Mouse (Mus musculus) 3T3-L1 (cell line): Measurements from ENCODE around the gene Gm20388.
A peak's percentile ranks its signal among the peaks of the same experiment; 100 is the strongest.

Source experiments
- DNase-seq: peaks from one replicate; pipeline ENCODE4 v3.0.0-alpha.2; 2015; ENCODE audit warnings: low read depth, low spot score

Gene Gm20388

DNA sequence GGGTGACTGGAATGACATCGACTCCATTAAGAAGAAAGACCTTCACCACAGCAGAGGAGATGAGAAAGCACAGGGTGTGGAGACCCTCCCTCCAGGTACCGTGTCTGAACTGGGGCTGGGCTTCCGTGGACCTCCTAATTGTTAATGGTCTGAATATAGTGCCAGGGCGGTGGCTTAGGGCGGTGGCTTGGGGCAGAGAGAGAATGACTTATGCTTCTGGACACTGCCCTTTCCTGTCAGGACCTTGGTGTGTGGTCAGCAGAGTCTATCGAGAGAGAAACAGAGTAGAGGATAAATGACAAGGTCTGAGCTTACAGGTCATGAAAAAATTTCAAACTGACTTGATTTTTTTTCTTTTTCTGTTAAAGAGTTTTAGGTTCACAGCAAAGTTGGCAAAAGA, 4384.7 kb downstream of the Gm20388 start:
- DNase-seq: peak; percentile 27

- peak; percentile 83 for DNase-seq
Observed at GRCm38 (mm10) chr8:124301512-124301911, 4390.9 kb downstream of the Gm20388 start.

- DNase-seq: no peak
Observed at GRCm38 (mm10) chr8:124301935-124302555, 4391.4 kb downstream of the Gm20388 start.

DNA sequence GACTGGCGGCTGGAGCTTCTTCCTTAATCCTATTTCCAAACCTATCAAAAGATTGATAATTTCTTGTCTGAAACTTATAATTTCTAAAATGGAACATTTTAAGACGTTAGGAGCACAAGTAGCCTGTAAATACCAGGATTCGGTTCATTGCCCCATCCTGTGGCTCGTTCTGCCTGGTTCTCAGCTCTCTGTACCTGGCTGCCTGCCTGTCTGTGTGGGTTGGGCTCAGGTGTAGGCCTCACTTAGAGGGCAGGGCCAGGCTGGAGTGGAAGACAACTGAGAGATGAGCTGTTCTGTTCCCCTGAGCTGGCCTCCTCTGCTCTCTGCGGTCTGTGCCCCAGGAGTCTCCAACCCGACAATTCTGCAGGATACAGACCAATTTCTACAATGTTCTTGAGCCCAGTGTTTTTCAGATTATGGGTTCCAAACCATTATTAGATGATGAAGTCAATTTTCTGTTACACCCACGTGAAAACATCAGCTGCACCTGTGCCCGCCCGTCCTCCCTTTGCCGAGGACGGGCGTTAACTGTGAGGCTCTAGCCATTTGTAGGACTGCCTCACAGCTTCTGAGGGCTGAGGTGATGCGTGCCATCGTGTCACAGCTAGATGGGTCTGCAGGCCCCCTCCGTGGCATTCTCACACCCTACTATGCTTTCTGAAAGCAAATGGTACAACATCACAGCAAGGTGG, 4392.7 kb downstream of the Gm20388 start:
- no peak for DNase-seq

DNA sequence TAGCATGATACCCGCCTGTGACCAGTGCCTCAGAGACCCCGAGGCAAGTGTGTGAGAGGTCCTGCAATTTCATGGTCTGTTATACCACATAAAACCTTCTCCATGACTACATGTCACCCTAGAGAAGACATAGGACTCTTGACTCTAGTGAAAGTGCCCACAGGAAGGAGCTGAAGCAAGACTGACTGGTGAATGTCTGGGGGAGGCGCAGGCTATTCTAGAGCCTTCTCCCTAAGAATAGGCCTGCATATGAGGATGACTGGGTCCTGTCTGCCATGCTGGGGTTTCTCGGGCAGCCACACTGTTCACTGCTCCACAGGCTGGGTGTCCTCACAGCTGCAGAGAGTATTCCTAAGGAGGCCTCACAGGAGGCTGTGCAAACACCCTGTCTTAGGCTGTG, 4393.5 kb downstream of the Gm20388 start:
- DNase-seq: no peak

GRCm38 (mm10) chr8:124306574-124306973, 4395.9 kb downstream of the Gm20388 start:
- no peak for DNase-seq

DNA sequence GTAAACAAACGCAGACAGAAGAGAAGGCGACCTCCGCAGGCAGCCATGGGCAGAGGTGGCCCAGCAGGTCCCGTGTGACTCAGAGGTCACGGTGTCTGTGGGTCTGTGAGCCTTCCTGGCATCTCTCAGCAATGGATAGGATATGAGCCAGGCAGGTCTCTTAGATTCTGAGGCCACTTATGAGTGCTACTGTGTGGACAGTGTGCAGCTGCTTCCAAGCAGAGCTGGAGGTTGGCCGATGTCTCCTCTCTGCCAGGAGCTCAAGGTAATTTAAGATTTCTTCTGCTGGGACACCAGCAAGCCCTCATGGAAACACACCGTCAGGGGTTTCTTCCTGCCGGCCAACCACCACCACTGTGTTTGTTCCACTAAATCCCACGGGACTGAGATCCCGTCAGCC, 4397.1 kb downstream of the Gm20388 start:
- DNase-seq: no peak

- DNase-seq: no peak
Observed at GRCm38 (mm10) chr8:124310509-124310908, 4399.9 kb downstream of the Gm20388 start.

DNA sequence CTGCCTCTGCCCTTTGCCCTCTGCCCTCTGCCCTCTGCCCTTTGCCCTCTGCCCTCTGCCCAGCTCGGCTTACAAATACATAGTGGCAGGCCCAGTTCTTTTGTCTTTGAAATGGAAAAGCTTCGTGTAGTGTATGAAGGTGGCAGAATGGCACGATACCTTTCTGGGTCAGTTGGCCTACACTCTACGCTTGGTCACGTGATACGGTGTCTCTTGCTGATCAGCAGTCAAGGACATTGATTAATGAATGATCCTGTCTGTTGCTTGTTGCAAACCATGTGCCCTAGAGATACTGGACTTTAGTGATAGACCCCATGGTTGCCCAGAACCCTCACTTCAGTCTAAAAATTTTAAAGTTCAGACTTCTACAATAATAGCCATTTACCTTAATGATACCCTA, 4400.5 kb downstream of the Gm20388 start:
- no peak for DNase-seq

DNA sequence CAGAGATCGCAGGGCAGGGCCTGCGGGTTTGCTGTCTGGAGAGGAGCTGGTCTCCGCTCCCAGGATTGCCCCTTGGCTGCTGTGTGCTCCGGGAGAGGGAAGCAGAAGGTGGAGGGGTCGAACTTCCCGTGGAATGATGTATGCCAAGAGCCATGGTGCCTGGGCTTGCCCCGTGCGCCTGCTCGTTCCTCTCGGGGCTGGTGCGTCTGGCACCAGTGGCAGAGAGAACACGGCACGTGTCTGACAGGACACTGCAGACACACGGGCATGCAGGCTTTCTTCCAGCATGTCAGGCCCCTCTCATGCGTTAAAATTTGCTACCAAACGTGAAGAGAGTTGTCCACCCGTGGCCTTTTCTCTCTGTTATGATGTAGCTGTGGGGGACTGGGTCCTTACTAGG, 4401.1 kb downstream of the Gm20388 start:
- no peak for DNase-seq

- no peak for DNase-seq
Observed at GRCm38 (mm10) chr8:124312228-124312627, 4401.6 kb downstream of the Gm20388 start.

DNA sequence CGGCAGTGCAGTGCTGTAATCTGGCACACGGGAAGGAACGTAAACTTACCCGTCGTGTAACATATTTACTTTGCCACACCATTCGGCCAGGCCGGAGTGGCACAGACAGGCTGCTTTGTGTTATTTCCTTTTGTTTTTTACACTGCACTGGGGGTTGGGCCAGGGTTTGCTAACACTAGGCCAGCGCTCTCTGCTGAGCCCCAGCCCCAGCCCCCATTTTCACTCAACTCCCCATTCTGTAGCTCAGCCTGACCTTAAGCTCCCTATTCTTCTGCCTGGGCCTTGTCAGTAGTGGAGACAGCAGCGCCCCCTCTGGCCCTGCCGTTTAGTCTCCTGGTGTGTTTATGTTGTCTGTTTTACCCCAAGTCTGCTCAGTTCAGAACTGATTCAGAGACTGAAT, 4404.2 kb downstream of the Gm20388 start:
- DNase-seq: no peak

DNA sequence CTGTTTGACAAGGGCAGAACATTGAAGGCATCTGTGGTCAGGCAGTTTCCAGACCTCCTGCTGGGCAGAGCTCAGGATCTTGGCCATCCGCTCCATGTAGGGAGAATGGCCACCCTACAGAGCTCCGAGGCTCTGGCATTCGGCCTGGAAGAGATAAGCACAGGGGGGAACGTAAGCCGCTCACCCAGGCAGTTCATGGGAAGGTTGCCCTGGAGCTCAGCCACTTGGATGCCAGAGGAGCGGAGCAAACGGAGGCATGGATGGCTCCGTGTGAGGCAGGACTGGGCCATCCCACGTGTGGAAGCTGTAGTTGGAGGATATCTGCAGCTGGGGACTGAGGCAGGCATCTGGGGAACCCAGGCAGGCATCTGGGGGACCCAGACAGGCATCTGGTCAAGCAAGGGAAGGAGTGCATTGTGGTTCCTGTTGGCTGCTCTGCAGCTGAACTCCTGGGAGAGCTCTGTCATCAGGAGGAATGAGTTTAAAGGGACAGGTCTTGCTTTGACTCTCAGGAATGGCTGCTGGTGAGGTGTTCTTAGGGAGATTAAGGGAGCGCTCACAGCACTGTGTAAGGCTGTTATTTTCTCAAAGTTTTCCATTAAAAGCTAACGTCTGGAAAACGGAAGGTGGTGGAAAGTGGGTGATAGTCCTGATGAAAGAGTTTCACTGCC, 4406.0 kb downstream of the Gm20388 start:
- DNase-seq: peak; percentile 53

DNA sequence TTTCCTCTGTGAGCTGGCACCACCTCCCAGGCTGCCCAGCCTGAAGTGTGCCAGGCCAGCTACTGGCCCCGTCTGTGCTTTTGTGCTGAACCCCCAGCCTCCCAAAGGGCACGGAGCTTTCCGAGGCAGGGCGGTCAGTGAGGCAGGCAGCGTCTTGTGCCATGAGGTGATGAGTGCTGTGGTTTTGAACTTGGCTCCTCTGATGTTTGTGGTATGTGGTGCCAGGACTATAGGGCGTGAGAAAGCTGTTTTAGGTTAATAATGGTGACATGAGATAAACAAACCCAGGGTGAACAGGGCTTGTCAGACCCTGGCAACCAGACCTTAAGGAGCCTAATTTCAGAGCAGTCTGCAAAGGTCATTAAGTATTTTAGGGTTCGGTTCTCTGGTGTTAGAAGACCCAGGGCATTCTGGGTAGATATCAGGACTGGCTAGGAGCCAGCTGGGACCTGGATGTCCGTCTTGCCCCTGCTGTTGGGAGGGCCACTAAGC, 4406.6 kb downstream of the Gm20388 start:
- DNase-seq: peak; percentile 68

DNA sequence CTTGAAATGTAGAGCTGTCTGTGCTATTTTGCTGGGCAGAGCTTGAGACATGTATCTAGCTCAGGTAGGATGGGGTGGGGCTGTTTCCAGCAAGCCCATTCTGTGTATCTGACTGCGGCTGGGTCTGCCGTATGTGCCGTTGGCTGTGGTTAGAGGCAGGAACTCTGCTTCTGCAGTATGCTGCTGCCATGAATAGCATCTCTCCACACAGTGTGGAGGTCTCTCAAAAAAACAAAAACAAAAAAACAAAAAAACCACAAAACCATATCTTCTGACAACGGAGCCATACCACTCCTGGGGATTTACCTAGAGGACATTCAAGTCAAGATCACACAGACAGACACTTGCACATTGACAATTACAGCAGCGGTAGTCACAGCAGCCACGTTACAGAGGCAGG, 4407.2 kb downstream of the Gm20388 start:
- no peak for DNase-seq

DNA sequence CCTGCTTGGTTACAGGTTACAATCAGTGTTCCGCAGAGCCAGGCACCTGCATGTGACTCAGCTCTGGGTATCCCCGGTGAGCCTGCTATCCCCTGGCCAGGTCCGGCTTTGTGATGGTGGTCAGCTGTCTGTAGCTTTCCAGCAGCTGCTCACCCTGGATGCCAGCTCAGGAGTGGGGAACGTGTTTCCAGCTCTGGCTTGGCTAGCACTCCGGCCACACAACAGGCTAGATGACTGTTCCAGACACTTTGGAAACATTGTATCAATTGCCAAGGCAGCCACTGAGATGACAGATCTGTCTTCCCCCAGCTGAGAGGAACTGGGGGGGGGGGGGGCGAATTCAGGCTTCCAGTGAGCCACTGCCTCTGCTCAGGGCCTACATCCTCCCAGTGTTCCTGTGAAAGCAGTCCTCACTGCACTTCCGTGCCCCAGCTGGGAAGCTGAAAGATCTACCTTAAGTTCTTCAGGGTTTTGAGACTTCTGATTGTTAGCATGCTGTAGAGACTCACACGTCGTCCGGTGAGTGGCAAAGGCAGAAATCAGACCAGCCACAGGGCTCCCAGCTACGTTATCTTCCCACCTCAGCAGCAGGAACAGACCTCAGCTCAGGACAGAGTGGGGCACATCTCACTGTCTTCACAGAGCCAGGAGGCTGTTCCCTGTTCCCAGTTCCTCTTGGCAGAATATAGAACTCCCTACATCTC, 4408.1 kb downstream of the Gm20388 start:
- DNase-seq: peak; percentile 7

- DNase-seq: no peak
Observed at GRCm38 (mm10) chr8:124319316-124319652, 4408.6 kb downstream of the Gm20388 start.

DNA sequence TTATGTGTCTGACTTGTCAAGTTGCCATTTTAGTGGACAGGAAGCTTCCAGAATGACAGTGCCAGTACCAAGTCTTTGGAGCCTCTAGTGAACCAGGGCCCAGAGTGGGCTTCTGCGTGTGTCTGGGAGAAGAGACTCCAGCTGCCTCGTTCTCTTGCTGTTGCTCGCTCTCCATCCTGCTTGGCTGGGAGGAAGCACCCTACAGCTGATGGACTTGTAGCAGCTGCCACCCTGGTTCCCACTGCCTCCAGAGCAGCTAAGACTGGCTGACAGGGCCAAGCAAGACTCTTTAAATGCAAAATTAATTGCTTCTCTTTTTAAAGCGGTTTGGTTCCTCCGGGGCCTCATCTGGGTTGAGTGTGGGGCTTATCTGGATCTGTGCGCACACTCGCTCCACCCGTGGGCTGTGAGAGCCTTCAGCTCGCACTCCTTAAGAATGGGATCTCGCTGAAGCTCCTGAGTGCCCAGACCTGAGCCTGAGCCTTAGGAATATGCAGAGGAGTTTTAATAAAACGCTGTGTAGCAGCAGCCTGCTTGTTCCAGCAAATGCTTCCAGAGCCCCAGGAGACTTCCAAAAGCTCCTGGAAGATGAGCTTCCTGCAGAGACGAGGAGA, 4410.7 kb downstream of the Gm20388 start:
- no peak for DNase-seq

GRCm38 (mm10) chr8:124323356-124323755, 4412.7 kb downstream of the Gm20388 start:
- no peak for DNase-seq

DNA sequence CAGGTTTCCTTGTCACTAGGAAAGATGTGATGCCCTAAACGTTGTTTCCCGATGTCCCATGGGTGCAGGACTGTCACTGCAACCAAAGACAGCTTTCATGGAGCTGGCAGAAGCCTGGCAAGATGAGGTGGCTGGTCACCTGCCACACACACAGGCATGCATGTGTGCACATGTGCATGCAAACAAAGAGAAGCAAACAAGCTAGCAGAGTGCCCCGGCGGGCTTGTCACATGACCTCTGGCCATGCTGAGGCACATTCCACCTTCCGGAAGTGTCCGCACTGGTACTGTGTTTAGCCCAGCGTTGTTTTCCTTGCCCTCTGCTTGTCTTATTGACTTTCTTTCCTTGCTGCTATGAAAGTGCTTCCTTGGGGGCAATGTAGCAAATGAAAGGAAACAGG, 4417.6 kb downstream of the Gm20388 start:
- DNase-seq: no peak

GRCm38 (mm10) chr8:124329690-124330089, 4419.0 kb downstream of the Gm20388 start:
- no peak for DNase-seq

DNA sequence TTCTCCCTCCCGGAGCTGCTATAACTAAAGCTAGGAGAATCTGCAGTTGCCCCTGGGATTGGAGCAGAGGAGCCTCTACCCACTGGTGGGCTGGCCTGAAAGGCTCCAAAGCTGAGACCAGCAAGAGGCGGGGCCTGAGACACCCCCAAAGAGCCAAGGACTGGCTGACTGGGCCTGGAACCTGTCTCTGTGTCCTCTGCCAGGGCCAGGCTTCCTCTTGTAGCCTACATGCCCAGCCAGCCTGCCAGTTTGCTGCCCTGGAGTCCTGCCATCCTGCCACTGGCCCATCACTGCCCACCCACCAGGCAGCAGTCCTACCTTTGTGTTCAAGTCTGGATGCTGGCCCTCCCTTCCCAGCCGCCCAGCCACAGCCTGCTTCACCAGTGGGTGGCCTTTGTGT, 4419.8 kb downstream of the Gm20388 start:
- DNase-seq: no peak
